In genomic region chr13:21721757-21722372, GRCm38 (mm10) we compare ENCODE assay signal across 8 mouse cellular contexts. TPM values are rescaled to one million over a fixed set of nuclear protein-coding genes. Genes with fewer than 3 reads are reported as not detected.
DNase-seq lines count a peak whose midpoint lies in the region; ATAC-seq and TF ChIP-seq lines count a peak whose summit lies in the region.
"Not testable (repeated sequence)": the region's sequence is repeated elsewhere in the genome, so short reads cannot be mapped to it uniquely, and the experiment has no call there.

Gene Hist1h2bm, plus strand, starts transcription at chr13:21722044.

- H3K9ac ChIP-seq in forebrain, postnatal 0 days = peak within 1 kb of the TSS; percentile 50
- peak within 1 kb of the TSS; percentile 70 for H3K9ac ChIP-seq in neural tube, embryonic 13.5 days

- peak within 1 kb of the TSS; percentile 63 for H3K4me2 ChIP-seq in forebrain, postnatal 0 days (ENCODE audit: low read depth)
- H3K4me2 ChIP-seq in neural tube, embryonic 13.5 days = peak within 1 kb of the TSS; percentile 63

- H3K4me1 ChIP-seq in forebrain, postnatal 0 days (ENCODE audit: insufficient read depth) = peaks cover 15% of the 10 kb centered on the region
- peaks cover 40% of the 10 kb centered on the region for H3K4me1 ChIP-seq in neural tube, embryonic 13.5 days (replicated peaks)

- H3K27me3 ChIP-seq in forebrain, postnatal 0 days (ENCODE audit: insufficient read depth, low read length); neural tube, embryonic 13.5 days: not testable (repeated sequence)

- peak within 1 kb of the TSS; percentile 70 for H3K27ac ChIP-seq in forebrain, postnatal 0 days (ENCODE audit: low read depth, low read length)
- peak within 1 kb of the TSS; percentile 57; the same call in 1 of the 2 replicates for H3K27ac ChIP-seq in layer of hippocampus, adult 2 months
- peak within 1 kb of the TSS; percentile 90 for H3K27ac ChIP-seq in neural tube, embryonic 13.5 days (replicated peaks)

- peak within 1 kb of the TSS; percentile 38 for H3K4me3 ChIP-seq in forebrain, postnatal 0 days (ENCODE audit: low read depth, low read length)
- H3K4me3 ChIP-seq in layer of hippocampus, adult 2 months = peak within 1 kb of the TSS; percentile 54
- H3K4me3 ChIP-seq in neural tube, embryonic 13.5 days = peak within 1 kb of the TSS; percentile 43

- not testable (repeated sequence) for TF ChIP-seq CTCF in forebrain, postnatal 0 days (IDR thresholded peaks at IDR 0.05; ENCODE audit: low read depth); layer of hippocampus, adult 2 months (conservative IDR thresholded peaks at IDR 0.05)

- H3K9me3 ChIP-seq in forebrain, postnatal 0 days (ENCODE audit: low read length); neural tube, embryonic 13.5 days: not testable (repeated sequence)

- ATAC-seq in forebrain, postnatal 0 days = peak; percentile 96
- ATAC-seq in hematopoietic stem cell, adult 5-6 weeks (replicated peaks in 1 of 2; ENCODE audit: insufficient read depth in 1 of 2, low FRiP score in 2 of 2, low TSS enrichment in 1 of 2, low read depth in 1 of 2, poor library complexity in 2 of 2, severe bottlenecking in 2 of 2) = peak; percentile 97 to 98
- peak; percentile 98 for ATAC-seq in neural tube, embryonic 13.5 days (ENCODE audit: low read depth)

- peak; percentile 94 for DNase-seq in MN1 (ENCODE audit: low spot score)
- peak; percentile 65 for DNase-seq in cerebellum, adult 8-10 months
- peak; percentile 92 for DNase-seq in forebrain, postnatal 0 days
- DNase-seq in layer of hippocampus, adult 2 months (ENCODE audit: low spot score in 2 of 2) = peak; percentile 53 to 81
- DNase-seq in lung, adult 18-20 months = peak; percentile 10 to 44
- DNase-seq in testis, postnatal 14 days (ENCODE audit: low spot score) = peak; percentile 89

- whole genome bisulfite sequencing in forebrain, postnatal 0 days = 4% methylated on average over 37 of the region's 37 CpGs
- WGBS in neural tube, embryonic 13.5 days = under 1% methylated on average over 37 of the region's 37 CpGs

- H3K36me3 ChIP-seq in forebrain, postnatal 0 days (ENCODE audit: insufficient read depth); neural tube, embryonic 13.5 days: not testable (repeated sequence)

RNA-seq across cellular contexts. Expression of gene Hist1h2bm, which starts in this region (rescaled TPM):
- 308 and 356 TPM in 2 replicates for total RNA-seq in forebrain, postnatal 0 days (2014; rRNA removed)
- polyA plus RNA-seq in forebrain, postnatal 0 days (2015; fragmentation: Nextera tagmentation; extraction: Ambion mirVana) = 0.34 TPM in 1 of 2 replicates, not detected in the other
- total RNA-seq in hematopoietic stem cell, adult 5-6 weeks (2017) = 228 and 356 TPM in 2 replicates
- 1 to 10 TPM; 4.2 to 8.2 TPM for total RNA-seq in layer of hippocampus, adult 2 months (2021)
- 1.2 and 1.4 TPM in 2 replicates for polyA plus RNA-seq in neural tube, embryonic 13.5 days (2015; fragmentation: Nextera tagmentation; extraction: Ambion mirVana)

Comparison
In these comparisons a context has a peak if more than half of its experiments do, and no peak if none do; other contexts are left out.
1. Peak in every context shown above with its lines: DNase-seq, ATAC-seq, H3K4me3 ChIP-seq and H3K27ac ChIP-seq.
2. RNA of gene Hist1h2bm (total RNA-seq): 308 to 356 TPM in forebrain, postnatal 0 days and 228 to 356 TPM in hematopoietic stem cell, adult 5-6 weeks; 4.2 to 8.2 TPM in layer of hippocampus, adult 2 months; every median in the first group is over 10 times any median in the second.
3. DNase-seq: peak in every context shown above with its lines; median percentile 94 in MN1; 92 in forebrain, postnatal 0 days; 89 in testis, postnatal 14 days; 67 in layer of hippocampus, adult 2 months; 65 in cerebellum, adult 8-10 months; 27 in lung, adult 18-20 months.